In genomic region chr7:42505588-42505987, GRCm38 (mm10) we compare ENCODE assay signal across 8 mouse cellular contexts. TPM values are rescaled to one million over a fixed set of nuclear protein-coding genes. Genes with fewer than 3 reads are reported as not detected.
DNase-seq lines count a peak whose midpoint lies in the region; ATAC-seq and TF ChIP-seq lines count a peak whose summit lies in the region.
"Not testable (repeated sequence)": the region's sequence is repeated elsewhere in the genome, so short reads cannot be mapped to it uniquely, and the experiment has no call there.

Gene Zfp141 (minus strand): TSS chr7:42505740.

- peak within 1 kb of the TSS; percentile 58 for H3K9ac ChIP-seq in CH12.LX (ENCODE audit: insufficient read depth, low read depth)
- H3K9ac ChIP-seq in forebrain, embryonic 11.5 days (ENCODE audit: low read length): peak within 1 kb of the TSS; percentile 68
- H3K9ac ChIP-seq in heart, embryonic 16.5 days (ENCODE audit: low read length): peak within 1 kb of the TSS; percentile 71
- peak within 1 kb of the TSS; percentile 57 for H3K9ac ChIP-seq in liver, embryonic 15.5 days
- H3K9ac ChIP-seq in neural tube, embryonic 12.5 days: peak within 1 kb of the TSS; percentile 66

- H3K27ac ChIP-seq in CH12.LX (ENCODE audit: insufficient read depth, low read depth): peak within 1 kb of the TSS; percentile 32; the same call in 1 of the 2 replicates
- H3K27ac ChIP-seq in forebrain, embryonic 11.5 days (ENCODE audit: low read depth, low read length); neural tube, embryonic 12.5 days: not testable (repeated sequence)
- H3K27ac ChIP-seq in heart, embryonic 16.5 days (ENCODE audit: low read length): peak within 1 kb of the TSS; percentile 24
- peak within 1 kb of the TSS; percentile 64 for H3K27ac ChIP-seq in liver, embryonic 15.5 days (replicated peaks)

- peak within 1 kb of the TSS; percentile 65 to 83 (median 78) for H3K4me3 ChIP-seq in CH12.LX (replicated peaks in 1 of 3; ENCODE audit: low read depth in 2 of 3, low read length in 2 of 3, poor library complexity in 1 of 3)
- H3K4me3 ChIP-seq in forebrain, embryonic 11.5 days (ENCODE audit: low read depth, low read length): peak within 1 kb of the TSS; percentile 59
- peak within 1 kb of the TSS; percentile 75 for H3K4me3 ChIP-seq in heart, embryonic 16.5 days (ENCODE audit: low read length)
- peak within 1 kb of the TSS; percentile 68 for H3K4me3 ChIP-seq in liver, embryonic 15.5 days (replicated peaks)
- H3K4me3 ChIP-seq in neural tube, embryonic 12.5 days: peak within 1 kb of the TSS; percentile 62

- H3K4me2 ChIP-seq in CH12.LX (ENCODE audit: insufficient read depth, low read depth, poor library complexity, severe bottlenecking): peak within 1 kb of the TSS; percentile 91; the same call in 1 of the 2 replicates
- H3K4me2 ChIP-seq in forebrain, embryonic 11.5 days (ENCODE audit: low read depth, low read length, severe bottlenecking): peak within 1 kb of the TSS; percentile 56
- peak within 1 kb of the TSS; percentile 64 for H3K4me2 ChIP-seq in heart, embryonic 16.5 days (ENCODE audit: low read depth, low read length)
- peak within 1 kb of the TSS; percentile 66 for H3K4me2 ChIP-seq in liver, embryonic 15.5 days
- H3K4me2 ChIP-seq in neural tube, embryonic 12.5 days (replicated peaks): peak within 1 kb of the TSS; percentile 58

- ATAC-seq in forebrain, embryonic 11.5 days (replicated peaks; ENCODE audit: low FRiP score): peak; percentile 93
- peak; percentile 92 for ATAC-seq in heart, embryonic 16.5 days (replicated peaks; ENCODE audit: extremely low read depth, insufficient read depth, low FRiP score)
- peak; percentile 89 for ATAC-seq in liver, embryonic 15.5 days (ENCODE audit: insufficient read depth)
- ATAC-seq in neural tube, embryonic 12.5 days (ENCODE audit: low FRiP score, low read depth): peak; percentile 95

- peak; percentile 90 for DNase-seq in CH12.LX (ENCODE audit: extremely low read depth)
- DNase-seq in c-Kit-positive CD71-positive TER-119-negative erythroid progenitor cells, embryonic 14.5 days (ENCODE audit: low read depth): peak; percentile 66
- DNase-seq in forebrain, embryonic 11.5 days (ENCODE audit: low spot score): peak; percentile 88
- peak; percentile 89 to 91 for DNase-seq in kidney, postnatal 36 days
- DNase-seq in telencephalon, adult 2 months (ENCODE audit: low read depth, low spot score): peak; percentile 80

- not testable (repeated sequence) for TF ChIP-seq CTCF in CH12.LX (conservative IDR thresholded peaks at IDR 0.05 in 1 of 2, IDR thresholded peaks at IDR 0.05 in 1 of 2; ENCODE audit: low read depth in 2 of 2, low read length in 2 of 2)

- peak; percentile 75 for TF ChIP-seq POLR2A in CH12.LX (IDR thresholded peaks at IDR 0.05; ENCODE audit: low read depth, low read length)

- peaks cover 18% of the 10 kb centered on the region for H3K79me2 ChIP-seq in CH12.LX (replicated peaks; ENCODE audit: control insufficient read depth, extremely low read depth, insufficient read depth, poor library complexity, severe bottlenecking)

- not testable (repeated sequence) for H3K9me3 ChIP-seq in CH12.LX (replicated peaks; ENCODE audit: low read length); forebrain, embryonic 11.5 days (ENCODE audit: control insufficient read depth, low read length); heart, embryonic 16.5 days (replicated peaks; ENCODE audit: control insufficient read depth, low read length); liver, embryonic 15.5 days (replicated peaks); neural tube, embryonic 12.5 days

- H3K27me3 ChIP-seq in CH12.LX (replicated peaks); forebrain, embryonic 11.5 days (ENCODE audit: control insufficient read depth, insufficient read depth, low read length); heart, embryonic 16.5 days (ENCODE audit: control insufficient read depth, insufficient read depth, low read length); liver, embryonic 15.5 days; neural tube, embryonic 12.5 days (replicated peaks): not testable (repeated sequence)

- TF ChIP-seq EP300 in CH12.LX (IDR thresholded peaks at IDR 0.05; ENCODE audit: low read length): not testable (repeated sequence)

- not testable (repeated sequence) for H3K36me3 ChIP-seq in CH12.LX (replicated peaks in 1 of 2; ENCODE audit: control insufficient read depth in 1 of 2, insufficient read depth in 1 of 2, low read length in 1 of 2); forebrain, embryonic 11.5 days (ENCODE audit: control insufficient read depth, insufficient read depth, low read length); heart, embryonic 16.5 days (ENCODE audit: control insufficient read depth, insufficient read depth); liver, embryonic 15.5 days (replicated peaks); neural tube, embryonic 12.5 days

- peaks cover 5 to 17% of the 10 kb centered on the region in 2 experiments for H3K4me1 ChIP-seq in CH12.LX (ENCODE audit: control insufficient read depth in 1 of 2, insufficient read depth in 2 of 2)
- H3K4me1 ChIP-seq in forebrain, embryonic 11.5 days (replicated peaks; ENCODE audit: control insufficient read depth, insufficient read depth, low read length); heart, embryonic 16.5 days (ENCODE audit: control insufficient read depth, insufficient read depth, low read length); liver, embryonic 15.5 days (replicated peaks); neural tube, embryonic 12.5 days: not testable (repeated sequence)

- dilution Hi-C loops in CH12.LX (cut with MboI; ENCODE audit: extremely low pct_ligation_motif_present, extremely low pct_unique_long_range_greater_than_20kb, low sequenced_read_pairs): not testable (repeated sequence)

- not testable (repeated sequence) for TF ChIP-seq RAD21 in CH12.LX (IDR thresholded peaks at IDR 0.05; ENCODE audit: low read depth, low read length)

- 3% methylated on average over 18 of the region's 18 CpGs for WGBS in forebrain, embryonic 11.5 days
- WGBS in heart, embryonic 16.5 days: 2% methylated on average over 18 of the region's 18 CpGs
- under 1% methylated on average over 18 of the region's 18 CpGs for WGBS in liver, embryonic 15.5 days (ENCODE audit: insufficient replicate concordance)
- WGBS in neural tube, embryonic 12.5 days: 1% methylated on average over 18 of the region's 18 CpGs

- in situ Hi-C loops in CH12.LX (cut with MboI; ENCODE audit: low pct_ligation_motif_present, low pct_unique_long_range_greater_than_20kb, low sequenced_read_pairs): not testable (repeated sequence)

TF ChIP-seq in CH12.LX, 34 proteins besides CTCF, POLR2A, EP300 and RAD21:
- TF ChIP-seq ELF1 (IDR thresholded peaks at IDR 0.05; ENCODE audit: low read depth, low read length) (peak; percentile 86), POLR2AphosphoS2 (IDR thresholded peaks at IDR 0.05; ENCODE audit: low read depth, low read length) (peak; percentile 36; the same call in 1 of the 2 replicates), MYC (IDR thresholded peaks at IDR 0.05; ENCODE audit: low read depth, low read length) (peak; percentile 67; the same call in 1 of the 2 replicates), SIN3A (IDR thresholded peaks at IDR 0.05; ENCODE audit: low read length) (peak; percentile 53; the same call in 1 of the 2 replicates), NELFE (IDR thresholded peaks at IDR 0.05; ENCODE audit: low read depth, low read length) (peak; percentile 73; the same call in 1 of the 2 replicates), ZMIZ1 (IDR thresholded peaks at IDR 0.05; ENCODE audit: low read depth, low read length) (peak; percentile 53; the same call in 1 of the 2 replicates), TCF12 (IDR thresholded peaks at IDR 0.05; ENCODE audit: low read depth, low read length) (peak; percentile 74), TBP (conservative IDR thresholded peaks at IDR 0.05; ENCODE audit: low read depth, low read length) (peak; percentile 83), MAX (IDR thresholded peaks at IDR 0.05; ENCODE audit: low read length) (0 out of 2 replicates have a peak, but pooled peaks have one; percentile 44), NRF1 (IDR thresholded peaks at IDR 0.05; ENCODE audit: low read depth, low read length) (peak; percentile 89), MXI1 (IDR thresholded peaks at IDR 0.05; ENCODE audit: low read depth, low read length) (peak; percentile 87), HCFC1 (IDR thresholded peaks at IDR 0.05; ENCODE audit: low read depth, low read length) (peak; percentile 71), IRF4 (IDR thresholded peaks at IDR 0.05; ENCODE audit: low read depth, low read length) (peak; percentile 34; the same call in 1 of the 2 replicates)
TF ChIP-seq in CH12.LX: peak in this region for 13; not testable (repeated sequence) for 21.

RNA-seq across cellular contexts. Expression of gene Zfp141, which starts in this region (rescaled TPM):
- total RNA-seq in CH12.LX (2012; rRNA removed) (16.7 and 18.0 TPM in 2 replicates), CH12.LX (2014; rRNA removed) (26.8 and 28.2 TPM in 2 replicates)
- 13.5 and 14.1 TPM in 2 replicates for polyA plus RNA-seq in CH12.LX (2012; ENCODE audit: insufficient read length, low read depth)
- 13.6 and 13.9 TPM in 2 replicates for polyA plus RNA-seq in forebrain, embryonic 11.5 days (2014; fragmentation: Nextera tagmentation; extraction: Ambion mirVana)
- 5.5 and 5.6 TPM in 2 replicates for polyA plus RNA-seq in heart, embryonic 16.5 days (2015; fragmentation: Nextera tagmentation; extraction: Ambion mirVana)
- polyA plus RNA-seq in liver, embryonic 15.5 days (2015; fragmentation: Nextera tagmentation; extraction: Ambion mirVana): 3.1 and 3.4 TPM in 2 replicates
- 12.7 and 16.1 TPM in 2 replicates for polyA plus RNA-seq in neural tube, embryonic 12.5 days (2016; fragmentation: Nextera tagmentation; extraction: Ambion mirVana)
